Mouse (Mus musculus): Measurements from ENCODE around the gene Ankrd54. TPM values are rescaled to one million over a fixed set of nuclear protein-coding genes. Genes with fewer than 3 reads are reported as not detected.
A peak's percentile ranks its signal among the peaks of the same experiment; 100 is the strongest.

The Ankrd54 gene
- polyA plus RNA-seq, 1 experiment from 2014 or later: 50.2 TPM

GRCm38 (mm10) chr15:79095483-79095882, 32.8 kb upstream of the Ankrd54 start:
- Histone ChIP-seq H3K27me3 (ENCODE audit: control insufficient read depth, insufficient read depth, low read length) (no peaks in the 10 kb centered on the region), H3K36me3 (ENCODE audit: control insufficient read depth, insufficient read depth, low read length) (peaks cover 55% of the 10 kb centered on the region), H3K9ac (replicated peaks; ENCODE audit: low read length) (no peak overlapping the region), H3K4me1 (ENCODE audit: control insufficient read depth, insufficient read depth, low read length) (no peaks in the 10 kb centered on the region), H3K4me2 (ENCODE audit: low read length) (no peak overlapping the region), H3K27ac (replicated peaks; ENCODE audit: low read depth, low read length) (no peak overlapping the region), H3K9me3 (ENCODE audit: control insufficient read depth, low read length) (no peaks in the 10 kb centered on the region), H3K4me3 (replicated peaks; ENCODE audit: low read depth, low read length) (no peak overlapping the region)
- ATAC-seq (ENCODE audit: low FRiP score, low TSS enrichment) (no peak), DNase-seq (no peak)
- 86% methylated on average over 5 of the region's 5 CpGs for WGBS

DNA sequence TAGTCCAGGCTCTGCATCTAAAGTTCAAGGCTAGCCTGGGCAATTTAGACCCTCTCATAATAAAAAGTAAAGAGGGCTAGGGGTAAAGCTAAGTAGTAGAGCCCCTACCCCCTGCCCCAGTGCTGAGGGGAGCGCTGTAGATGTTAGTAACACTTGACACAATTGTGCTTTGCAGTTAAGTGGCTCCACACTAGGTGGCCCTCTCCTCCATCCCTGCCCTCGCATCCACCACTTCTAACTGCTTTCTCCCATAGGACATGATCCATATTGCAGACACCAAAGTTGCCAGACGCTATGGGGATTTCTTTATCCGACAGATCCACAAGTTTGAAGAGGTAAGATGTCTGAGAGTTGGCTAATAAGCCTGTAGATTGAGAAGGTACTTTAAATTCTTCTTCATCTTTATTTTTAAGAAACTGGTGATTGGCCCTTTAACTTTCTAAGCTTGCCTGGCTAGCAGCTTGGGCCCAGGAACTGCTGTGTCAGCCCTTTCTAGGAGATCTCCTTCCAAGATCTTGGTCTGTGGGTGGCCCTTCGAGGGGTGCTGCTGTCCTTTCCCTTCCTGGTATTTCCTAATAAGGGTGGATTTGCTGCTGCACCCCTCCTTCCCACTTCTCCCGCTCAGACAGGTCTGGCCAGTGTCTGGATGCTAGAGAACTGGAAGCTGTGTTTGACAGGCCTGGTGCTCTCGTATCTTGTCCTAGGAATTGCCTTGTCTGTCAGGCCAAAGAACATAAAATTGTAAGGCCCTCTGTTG, 30.6 kb upstream of the Ankrd54 start:
- Histone ChIP-seq H3K4me3 (replicated peaks; ENCODE audit: low read depth, low read length) (no peak overlapping the region), H3K9me3 (ENCODE audit: control insufficient read depth, low read length) (no peaks in the 10 kb centered on the region), H3K27me3 (ENCODE audit: control insufficient read depth, insufficient read depth, low read length) (no peaks in the 10 kb centered on the region), H3K9ac (replicated peaks; ENCODE audit: low read length) (no peak overlapping the region), H3K36me3 (ENCODE audit: control insufficient read depth, insufficient read depth, low read length) (peaks cover 77% of the 10 kb centered on the region), H3K4me1 (ENCODE audit: control insufficient read depth, insufficient read depth, low read length) (no peaks in the 10 kb centered on the region), H3K27ac (replicated peaks; ENCODE audit: low read depth, low read length) (no peak overlapping the region), H3K4me2 (ENCODE audit: low read length) (no peak overlapping the region)
- WGBS: 75% methylated on average over 7 of the region's 7 CpGs
- DNase-seq (peak; percentile 15), ATAC-seq (ENCODE audit: low FRiP score, low TSS enrichment) (no peak)

GRCm38 (mm10) chr15:79092284-79092683, 29.6 kb upstream of the Ankrd54 start:
- no peak for ATAC-seq (ENCODE audit: low FRiP score, low TSS enrichment)
- Histone ChIP-seq H3K36me3 (ENCODE audit: control insufficient read depth, insufficient read depth, low read length) (peaks cover 84% of the 10 kb centered on the region), H3K27me3 (ENCODE audit: control insufficient read depth, insufficient read depth, low read length) (no peaks in the 10 kb centered on the region), H3K9ac (replicated peaks; ENCODE audit: low read length) (no peak overlapping the region), H3K4me3 (replicated peaks; ENCODE audit: low read depth, low read length) (no peak overlapping the region), H3K9me3 (ENCODE audit: control insufficient read depth, low read length) (no peaks in the 10 kb centered on the region), H3K27ac (replicated peaks; ENCODE audit: low read depth, low read length) (no peak overlapping the region), H3K4me1 (ENCODE audit: control insufficient read depth, insufficient read depth, low read length) (no peaks in the 10 kb centered on the region), H3K4me2 (ENCODE audit: low read length) (no peak overlapping the region)
- WGBS: 91% methylated on average over 6 of the region's 6 CpGs
- no peak for DNase-seq

DNA sequence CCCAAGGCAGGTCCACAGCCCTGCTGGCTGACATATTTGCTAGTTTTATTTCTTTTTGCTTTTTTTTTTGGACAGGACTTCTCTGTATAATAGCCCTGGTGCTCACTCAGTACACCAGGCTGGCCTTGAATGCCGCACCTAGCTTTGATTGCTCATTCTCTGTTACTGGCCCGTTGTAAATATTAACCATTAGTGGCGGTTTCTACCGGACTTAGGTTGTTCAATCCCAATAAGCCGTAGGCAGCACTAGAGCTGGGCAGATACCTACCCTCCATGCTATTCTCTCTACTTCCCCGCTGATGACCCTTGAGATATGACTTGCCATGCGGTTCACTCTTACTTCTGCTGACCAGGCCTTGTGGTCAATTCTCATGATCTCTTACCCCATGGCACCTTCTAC, 16.9 kb upstream of the Ankrd54 start:
- DNase-seq: no peak
- WGBS: 97% methylated on average over 7 of the region's 7 CpGs

GRCm38 (mm10) chr15:79075658-79076365, 13.1 kb upstream of the Ankrd54 start:
- Histone ChIP-seq H3K4me2 (ENCODE audit: low read length) (peak overlapping the region; percentile 70), H3K27me3 (ENCODE audit: control insufficient read depth, insufficient read depth, low read length) (no peaks in the 10 kb centered on the region), H3K36me3 (ENCODE audit: control insufficient read depth, insufficient read depth, low read length) (peaks cover 43% of the 10 kb centered on the region), H3K4me3 (replicated peaks; ENCODE audit: low read depth, low read length) (peak overlapping the region; percentile 59), H3K27ac (replicated peaks; ENCODE audit: low read depth, low read length) (no peak overlapping the region; the same call in 1 of the 2 replicates), H3K9ac (replicated peaks; ENCODE audit: low read length) (peak overlapping the region; percentile 64), H3K9me3 (ENCODE audit: control insufficient read depth, low read length) (no peaks in the 10 kb centered on the region), H3K4me1 (ENCODE audit: control insufficient read depth, insufficient read depth, low read length) (peaks cover 12% of the 10 kb centered on the region)
- DNase-seq (no peak), ATAC-seq (ENCODE audit: low FRiP score, low TSS enrichment) (no peak)
- 40% methylated on average over 15 of the region's 15 CpGs for WGBS

More for the DNA sequence above, 16.9 kb upstream of the Ankrd54 start:
- no peak overlapping the region for H3K4me3 ChIP-seq (replicated peaks; ENCODE audit: low read depth, low read length)
- H3K36me3 ChIP-seq (ENCODE audit: control insufficient read depth, insufficient read depth, low read length): peaks cover 81% of the 10 kb centered on the region
- peaks cover 7% of the 10 kb centered on the region for H3K4me1 ChIP-seq (ENCODE audit: control insufficient read depth, insufficient read depth, low read length)
- H3K9me3 ChIP-seq (ENCODE audit: control insufficient read depth, low read length): no peaks in the 10 kb centered on the region
- no peak overlapping the region for H3K4me2 ChIP-seq (ENCODE audit: low read length)
- no peak overlapping the region for H3K27ac ChIP-seq (replicated peaks; ENCODE audit: low read depth, low read length)
- H3K9ac ChIP-seq (replicated peaks; ENCODE audit: low read length): no peak overlapping the region
- H3K27me3 ChIP-seq (ENCODE audit: control insufficient read depth, insufficient read depth, low read length): no peaks in the 10 kb centered on the region
- ATAC-seq (ENCODE audit: low FRiP score, low TSS enrichment): no peak

GRCm38 (mm10) chr15:79074913-79075532, 12.3 kb upstream of the Ankrd54 start, which contains the start of gene Eif3l:
TSS of gene Eif3l (plus strand) at chr15:79075179.
- Histone ChIP-seq H3K9me3 (ENCODE audit: control insufficient read depth, low read length) (no peaks in the 10 kb centered on the region), H3K4me3 (replicated peaks; ENCODE audit: low read depth, low read length) (peak within 1 kb of the TSS; percentile 59), H3K27ac (replicated peaks; ENCODE audit: low read depth, low read length) (peak within 1 kb of the TSS; percentile 71), H3K4me2 (ENCODE audit: low read length) (peak within 1 kb of the TSS; percentile 70), H3K27me3 (ENCODE audit: control insufficient read depth, insufficient read depth, low read length) (no peaks in the 10 kb centered on the region), H3K4me1 (ENCODE audit: control insufficient read depth, insufficient read depth, low read length) (peaks cover 12% of the 10 kb centered on the region), H3K9ac (replicated peaks; ENCODE audit: low read length) (peak within 1 kb of the TSS; percentile 64), H3K36me3 (ENCODE audit: control insufficient read depth, insufficient read depth, low read length) (peaks cover 37% of the 10 kb centered on the region)
- ATAC-seq (ENCODE audit: low FRiP score, low TSS enrichment) (peak; percentile 74; the same call in 1 of the 2 replicates), DNase-seq (peak; percentile 95)
- WGBS: under 1% methylated on average over 49 of the region's 49 CpGs

GRCm38 (mm10) chr15:79074446-79074845, 11.8 kb upstream of the Ankrd54 start:
- Histone ChIP-seq H3K36me3 (ENCODE audit: control insufficient read depth, insufficient read depth, low read length) (peaks cover 31% of the 10 kb centered on the region), H3K27me3 (ENCODE audit: control insufficient read depth, insufficient read depth, low read length) (no peaks in the 10 kb centered on the region), H3K4me3 (replicated peaks; ENCODE audit: low read depth, low read length) (peak overlapping the region; percentile 59), H3K4me1 (ENCODE audit: control insufficient read depth, insufficient read depth, low read length) (peaks cover 12% of the 10 kb centered on the region), H3K27ac (replicated peaks; ENCODE audit: low read depth, low read length) (peak overlapping the region; percentile 71), H3K9ac (replicated peaks; ENCODE audit: low read length) (peak overlapping the region; percentile 64; the same call in 1 of the 2 replicates), H3K4me2 (ENCODE audit: low read length) (peak overlapping the region; percentile 70), H3K9me3 (ENCODE audit: control insufficient read depth, low read length) (no peaks in the 10 kb centered on the region)
- 39% methylated on average over 10 of the region's 10 CpGs for WGBS
- ATAC-seq (ENCODE audit: low FRiP score, low TSS enrichment) (no peak), DNase-seq (no peak)

- no peak for DNase-seq
- no peak overlapping the region for H3K9ac ChIP-seq (replicated peaks; ENCODE audit: low read length)
- no peaks in the 10 kb centered on the region for H3K27me3 ChIP-seq (ENCODE audit: control insufficient read depth, insufficient read depth, low read length)
- no peak for ATAC-seq (ENCODE audit: low FRiP score, low TSS enrichment)
- peaks cover 24% of the 10 kb centered on the region for H3K36me3 ChIP-seq (ENCODE audit: control insufficient read depth, insufficient read depth, low read length)
- no peak overlapping the region for H3K4me3 ChIP-seq (replicated peaks; ENCODE audit: low read depth, low read length)
- H3K27ac ChIP-seq (replicated peaks; ENCODE audit: low read depth, low read length): no peak overlapping the region
- no peaks in the 10 kb centered on the region for H3K9me3 ChIP-seq (ENCODE audit: control insufficient read depth, low read length)
- no peak overlapping the region for H3K4me2 ChIP-seq (ENCODE audit: low read length)
- H3K4me1 ChIP-seq (ENCODE audit: control insufficient read depth, insufficient read depth, low read length): peaks cover 12% of the 10 kb centered on the region
Measured at GRCm38 (mm10) chr15:79073752-79074151, 11.1 kb upstream of the Ankrd54 start.
